Mouse (Mus musculus) gastrocnemius, postnatal 10 days (tissue): Measurements from ENCODE around the gene Trip6. TPM values are rescaled to one million over a fixed set of nuclear protein-coding genes. Genes with fewer than 3 reads are reported as not detected.

Experiments
- DNase-seq: peaks from one replicate; pipeline ENCODE4 v3.0.0; 2021; ENCODE audit warnings: mixed read lengths
- microRNA-seq, 2 experiments: library from miRNA; unstranded; fragments of <30 nt; microRNA quantifications; one replicate each; pipeline ENCODE4 v1.2.0; 2021
- total RNA-seq, 2 experiments: library from RNA; stranded (reverse); gene quantifications; 2 replicates each; pipeline ENCODE4 v1.2.3; 2021

Trip6 gene
- total RNA-seq, 2 experiments from 2014 or later = 13.1 to 17.3 TPM

DNA sequence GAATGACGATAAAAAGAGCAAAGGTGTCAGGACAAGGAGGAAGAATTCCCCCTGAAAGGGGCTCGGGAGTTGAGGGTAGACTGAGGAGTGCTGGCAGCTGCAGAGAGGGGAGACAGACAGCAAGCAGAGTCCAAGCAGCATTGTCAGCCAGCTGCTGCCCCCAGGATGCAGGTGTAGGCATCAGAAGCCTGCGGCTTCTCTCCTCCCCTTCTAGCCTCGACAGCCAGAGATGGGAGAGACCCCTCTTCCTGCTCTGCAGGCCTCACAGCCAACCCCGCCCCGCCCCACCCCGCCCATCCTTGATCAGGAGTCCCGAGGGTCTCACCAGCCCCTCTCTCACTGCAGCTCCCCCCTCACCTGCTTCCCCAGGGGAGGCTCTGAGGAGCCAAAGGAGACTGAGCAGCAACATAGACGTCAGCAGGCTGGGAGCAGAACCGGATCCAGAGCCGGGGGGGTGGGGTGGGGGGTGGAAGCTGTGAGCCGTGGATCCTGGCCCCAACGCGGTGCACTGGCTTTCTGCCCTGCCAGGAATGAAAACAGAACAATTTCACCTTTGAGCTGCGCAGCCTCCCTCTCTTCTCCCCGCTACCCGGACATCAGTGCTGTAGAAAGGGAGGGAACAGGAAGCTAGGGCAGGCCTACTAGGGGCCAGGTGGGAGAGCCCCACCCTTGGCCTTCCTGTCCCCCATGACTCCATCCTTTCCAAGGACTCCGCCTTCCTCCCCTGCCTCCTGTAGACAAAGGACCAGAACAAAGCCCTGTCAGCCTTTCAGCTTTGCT, 45.9 kb downstream of the Trip6 start:
- DNase-seq = no peak

DNA sequence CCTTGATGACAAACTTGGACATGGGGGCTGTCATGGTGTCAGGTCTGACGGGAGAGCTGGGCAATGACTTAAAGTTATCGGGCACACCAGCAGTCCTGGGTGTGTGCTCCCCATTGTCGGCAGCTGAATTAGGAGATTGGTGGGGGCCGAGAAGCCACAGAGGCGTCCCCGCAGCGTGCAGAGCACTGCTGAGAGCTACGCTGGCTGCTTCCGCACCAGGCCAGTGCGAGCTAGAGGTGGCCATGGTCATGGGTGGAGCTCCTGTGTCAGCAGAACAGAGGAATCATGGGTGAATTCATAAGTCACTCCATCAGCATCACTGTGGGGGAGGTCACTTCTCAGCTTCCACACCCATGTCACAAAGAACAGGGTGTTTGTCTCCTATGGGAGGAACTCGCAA, 49.4 kb downstream of the Trip6 start:
- DNase-seq = no peak

DNA sequence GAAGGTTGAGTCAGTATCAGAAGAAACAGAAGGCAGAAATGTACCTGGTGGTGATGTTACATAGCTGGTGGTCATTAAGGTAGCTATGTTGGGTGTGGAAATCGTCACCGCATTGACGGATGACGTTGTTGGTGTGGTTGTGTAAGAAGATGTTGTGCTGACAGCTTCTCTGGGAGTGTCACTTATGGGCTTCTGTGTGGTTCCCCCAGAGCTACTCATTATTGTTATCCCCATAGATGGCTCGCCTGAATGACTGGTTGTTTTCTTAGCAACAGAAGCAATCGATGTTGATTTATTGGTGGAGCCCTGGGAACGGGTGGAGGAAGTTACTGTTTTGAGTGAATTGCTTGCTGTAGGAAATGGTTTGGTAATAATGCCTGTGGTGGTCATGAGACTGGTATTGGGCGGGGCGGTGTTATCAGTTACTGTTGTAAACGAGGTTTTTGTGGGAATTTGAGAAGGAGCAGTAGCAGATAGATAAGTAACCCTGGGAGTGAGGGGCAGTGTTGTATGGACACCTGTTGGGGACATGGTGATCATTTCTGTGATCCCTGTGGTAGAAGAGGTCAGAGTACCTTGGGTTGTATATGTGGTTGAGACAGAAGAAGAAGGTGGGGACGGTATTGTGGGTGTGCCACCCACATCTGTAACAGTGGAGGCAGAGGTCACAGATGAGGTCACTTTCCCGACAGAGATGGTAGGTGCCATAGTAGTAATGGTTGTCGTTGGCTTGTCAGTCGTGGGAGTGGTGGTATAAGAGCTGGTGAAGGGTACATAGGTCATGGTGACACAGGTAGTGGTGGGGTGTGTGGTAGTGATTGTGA, 50.1 kb downstream of the Trip6 start:
- no peak for DNase-seq

Small RNAs within 50 kb of the gene (microRNA-seq; reads per million reads assigned to microRNA genes)
- gene Mir7036 (0 to 0.50 reads per million in 2 experiments), gene Mir8116 (0 reads per million in 2 experiments)

Other genes with a start within 250 kb of the Trip6 start
- gene Serpine1, start 242.1 kb downstream of the Trip6 start, total RNA-seq = 1 to 10 TPM; 2.2 to 2.9 TPM
- 10 to 100 TPM in 1 of 2 experiments, 1 to 10 TPM in 1; 9.2 to 14.2 TPM for gene Trim56, start 198.2 kb downstream of the Trip6 start, total RNA-seq
- gene Muc3, start 165.1 kb downstream of the Trip6 start, total RNA-seq = not detected
- gene Muc3a, start 102.0 kb downstream of the Trip6 start, total RNA-seq = under 1 TPM; 0.23 to 0.59 TPM
- gene Ache, start 26.9 kb downstream of the Trip6 start, total RNA-seq = 10 to 100 TPM; 62.4 to 68.2 TPM
- gene Ufsp1, start 19.8 kb downstream of the Trip6 start, total RNA-seq = 10 to 100 TPM; 37.2 to 43.6 TPM
- 10 to 100 TPM; 58.1 to 93.2 TPM for gene Srrt, start 6.7 kb downstream of the Trip6 start, total RNA-seq
- 1 to 10 TPM; 4.2 to 7.4 TPM for gene Slc12a9, start 19.2 kb upstream of the Trip6 start, total RNA-seq
- 10 to 100 TPM; 30.6 to 38.8 TPM for gene Ephb4, start 35.7 kb upstream of the Trip6 start, total RNA-seq
- under 1 TPM; 0.23 to 0.31 TPM for gene Zan, start 162.7 kb upstream of the Trip6 start, total RNA-seq
- 10 to 100 TPM; 16.6 to 18.5 TPM for gene Pop7, start 188.1 kb upstream of the Trip6 start, total RNA-seq
- gene Gigyf1, start 204.1 kb upstream of the Trip6 start, total RNA-seq = 10 to 100 TPM; 23.0 to 25.3 TPM
- not detected for gene Epo, start 218.8 kb upstream of the Trip6 start, total RNA-seq
- 100 to 1,000 TPM; 301 to 324 TPM for gene Gnb2, start 219.1 kb upstream of the Trip6 start, total RNA-seq
- under 1 TPM in 1 of 2 experiments, not detected in 1; 0.16 TPM for gene Actl6b, start 239.1 kb upstream of the Trip6 start, total RNA-seq